Mouse (Mus musculus) cerebellum, adult 2 months (tissue): ENCODE measurements around the gene Grk4.

Experiments used
- CTCF ChIP-seq: fragments of 200-500 bp; IDR thresholded peaks from 2 replicates; pipeline ENCODE4 v1.5.1; 2011; ENCODE audit warnings: low read depth, mild to moderate bottlenecking, control low read depth, low read length, moderate library complexity, borderline replicate concordance; ENCODE audit not compliant: insufficient read depth
- POLR2A ChIP-seq: fragments of 200-500 bp; IDR thresholded peaks from 2 replicates; pipeline ENCODE4 v1.6.1; 2011; ENCODE audit warnings: low read length, control low read depth, borderline replicate concordance; ENCODE audit not compliant: insufficient read depth

DNA sequence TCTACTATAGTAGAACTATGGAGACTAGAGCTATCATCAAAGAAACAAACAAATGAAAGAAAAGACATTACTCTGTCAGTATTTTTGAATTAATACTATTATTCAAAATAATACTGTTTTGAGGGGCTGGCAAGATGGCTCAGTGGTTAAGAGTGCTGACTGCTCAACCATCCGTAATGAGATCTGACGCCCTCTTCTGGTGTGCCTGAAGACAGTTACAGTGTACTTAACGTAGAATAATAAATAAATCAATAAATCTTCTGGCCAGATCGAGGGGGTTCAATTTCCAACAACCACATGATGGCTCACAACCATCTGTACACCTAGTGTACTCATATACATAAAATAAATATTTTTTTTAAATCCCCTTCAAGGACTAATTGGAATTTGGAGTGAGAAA lies 1.7 kb downstream of the Grk4 start:
- TF ChIP-seq CTCF = no peak
- no peak for TF ChIP-seq POLR2A
